Mouse (Mus musculus) layer of hippocampus, postnatal 36 days (tissue): ENCODE measurements around the gene Acp7. TPM values are rescaled to one million over a fixed set of nuclear protein-coding genes. Genes with fewer than 3 reads are reported as not detected.
"Not testable (repeated sequence)": the region's sequence is repeated elsewhere in the genome, so short reads cannot be mapped to it uniquely, and the experiment has no call there.

ENCODE experiments used
- DNase-seq, 2 experiments: peaks; one replicate each; pipeline ENCODE4 v3.0.0; 2022
- total RNA-seq, 2 experiments: library from RNA; stranded (reverse); gene quantifications; 2 replicates each; pipeline ENCODE4 v1.2.3; 2021

The Acp7 gene
- 1 to 10 TPM; 1.2 to 1.7 TPM for total RNA-seq

- no peak for DNase-seq
These were observed at the start of gene Acp7 for GRCm38 (mm10) chr7:28631073-28631472. Gene Acp7, minus strand, starts transcription at chr7:28631332.

- no peak for DNase-seq
These were observed 46.5 kb upstream of the Acp7 start for GRCm38 (mm10) chr7:28677624-28678023.

- no peak for DNase-seq
These were observed 45.8 kb upstream of the Acp7 start for GRCm38 (mm10) chr7:28676811-28677541.

- DNase-seq, result no peak
These were observed 44.6 kb upstream of the Acp7 start for GRCm38 (mm10) chr7:28675746-28676145.

GRCm38 (mm10) chr7:28674994-28675393 lies 43.9 kb upstream of the Acp7 start:
- DNase-seq, result no peak

GRCm38 (mm10) chr7:28672786-28673185 lies 41.7 kb upstream of the Acp7 start:
- not testable (repeated sequence) for DNase-seq

GRCm38 (mm10) chr7:28672276-28672675 lies 41.1 kb upstream of the Acp7 start:
- DNase-seq, result no peak

- DNase-seq, result no peak
These were observed 40.0 kb upstream of the Acp7 start for GRCm38 (mm10) chr7:28671172-28671571.

GRCm38 (mm10) chr7:28665620-28666579 lies 34.8 kb upstream of the Acp7 start:
- DNase-seq, result peak in 1 of 2 experiments; percentile 7

- DNase-seq, result no peak
These were observed 25.3 kb upstream of the Acp7 start for GRCm38 (mm10) chr7:28656430-28656829.

- DNase-seq, result no peak
These were observed 20.0 kb upstream of the Acp7 start for GRCm38 (mm10) chr7:28651157-28651556.

- DNase-seq, result no peak
These were observed 15.9 kb upstream of the Acp7 start for GRCm38 (mm10) chr7:28647016-28647415.

GRCm38 (mm10) chr7:28645947-28646475 lies 14.9 kb upstream of the Acp7 start:
- DNase-seq, result no peak

GRCm38 (mm10) chr7:28645366-28645765 lies 14.2 kb upstream of the Acp7 start:
- DNase-seq, result no peak

- DNase-seq, result no peak
These were observed 10.4 kb upstream of the Acp7 start for GRCm38 (mm10) chr7:28641546-28641945.

GRCm38 (mm10) chr7:28637511-28637910 lies 6.4 kb upstream of the Acp7 start:
- DNase-seq, result peak in 1 of 2 experiments; percentile 22

GRCm38 (mm10) chr7:28634128-28634527 lies 3.0 kb upstream of the Acp7 start:
- no peak for DNase-seq

- DNase-seq, result no peak
These were observed 6.3 kb downstream of the Acp7 start for GRCm38 (mm10) chr7:28624791-28625190.

- no peak for DNase-seq
These were observed 11.9 kb downstream of the Acp7 start for GRCm38 (mm10) chr7:28619098-28619715.

GRCm38 (mm10) chr7:28605951-28606350 lies 25.2 kb downstream of the Acp7 start:
- DNase-seq, result no peak

- DNase-seq, result not testable (repeated sequence)
These were observed 27.3 kb downstream of the Acp7 start for GRCm38 (mm10) chr7:28603788-28604187.

GRCm38 (mm10) chr7:28603136-28603535 lies 28.0 kb downstream of the Acp7 start:
- no peak for DNase-seq

GRCm38 (mm10) chr7:28601668-28602067 lies 29.5 kb downstream of the Acp7 start:
- DNase-seq, result peak in 1 of 2 experiments; percentile 56
